In genomic region chr7:132385456-132386130, GRCm38 (mm10) we compare ENCODE assay signal across 10 mouse cellular contexts.
DNase-seq lines count a peak whose midpoint lies in the region; ATAC-seq lines count a peak whose summit lies in the region.
"Had no signal": no experiment of that assay in that cellular context is flagged by ENCODE, and none has a peak within 500 bp of the region (broad histone marks: within the 10 kb centered on the region; RNA-seq: fewer than 3 reads in every experiment).

No protein-coding gene starts in this region.

- no peak overlapping the region for H3K4me3 ChIP-seq in kidney, embryonic 15.5 days (replicated peaks)
- no peak overlapping the region for H3K4me3 ChIP-seq in embryonic facial prominence, embryonic 10.5 days
- no peak overlapping the region for H3K4me3 ChIP-seq in intestine, embryonic 15.5 days (replicated peaks)
- H3K4me3 ChIP-seq in neural tube, embryonic 11.5 days (ENCODE audit: low read depth, low read length): no peak overlapping the region
- H3K4me3 ChIP-seq: limb, embryonic 12.5 days had no signal

- no peak for DNase-seq in kidney, postnatal 25 days
- no peak for DNase-seq in embryonic facial prominence, embryonic 10.5 days (ENCODE audit: low spot score)
- peak; percentile 25 for DNase-seq in neural tube, embryonic 11.5 days (ENCODE audit: low spot score)
- no peak for DNase-seq in lung, postnatal 14 days
- no peak for DNase-seq in adrenal gland, postnatal 25 days

- H3K4me1 ChIP-seq in kidney, embryonic 15.5 days: peaks cover 36% of the 10 kb centered on the region
- peaks cover 33% of the 10 kb centered on the region for H3K4me1 ChIP-seq in embryonic facial prominence, embryonic 10.5 days
- peaks cover 29% of the 10 kb centered on the region for H3K4me1 ChIP-seq in intestine, embryonic 15.5 days (replicated peaks)
- peaks cover 18% of the 10 kb centered on the region for H3K4me1 ChIP-seq in neural tube, embryonic 11.5 days (ENCODE audit: control insufficient read depth, insufficient read depth, low read length)

- ATAC-seq in kidney, embryonic 15.5 days (replicated peaks; ENCODE audit: low FRiP score): 0 out of 2 replicates have a peak, but pooled peaks have one; percentile 22
- ATAC-seq in intestine, embryonic 15.5 days: peak; percentile 37; the same call in 1 of the 2 replicates
- peak; percentile 10; the same call in 1 of the 2 replicates for ATAC-seq in neural tube, embryonic 11.5 days (ENCODE audit: insufficient read depth, low FRiP score, low TSS enrichment)
- ATAC-seq in monocyte, adult 5-6 weeks (replicated peaks; ENCODE audit: insufficient number of reproducible peaks, low FRiP score, low TSS enrichment, poor library complexity, severe bottlenecking): no peak

- H3K36me3 ChIP-seq in kidney, embryonic 15.5 days: no peaks in the 10 kb centered on the region
- no peaks in the 10 kb centered on the region for H3K36me3 ChIP-seq in embryonic facial prominence, embryonic 10.5 days (replicated peaks)
- no peaks in the 10 kb centered on the region for H3K36me3 ChIP-seq in intestine, embryonic 15.5 days
- H3K36me3 ChIP-seq in neural tube, embryonic 11.5 days (ENCODE audit: control insufficient read depth, insufficient read depth, low read length): no peaks in the 10 kb centered on the region
- H3K36me3 ChIP-seq: limb, embryonic 12.5 days had no signal

- no peak overlapping the region for H3K9ac ChIP-seq in kidney, embryonic 15.5 days
- H3K9ac ChIP-seq in intestine, embryonic 15.5 days: no peak overlapping the region
- H3K9ac ChIP-seq in neural tube, embryonic 11.5 days (ENCODE audit: low read length): peak overlapping the region; percentile 6; the same call in 1 of the 2 replicates
- H3K9ac ChIP-seq: limb, embryonic 12.5 days had no signal

- WGBS in kidney, embryonic 15.5 days: 31% methylated on average over 7 of the region's 7 CpGs
- WGBS in embryonic facial prominence, embryonic 10.5 days: 48% methylated on average over 7 of the region's 7 CpGs
- 30% methylated on average over 7 of the region's 7 CpGs for WGBS in intestine, embryonic 15.5 days
- 21% methylated on average over 7 of the region's 7 CpGs for WGBS in neural tube, embryonic 11.5 days

- H3K4me2 ChIP-seq in kidney, embryonic 15.5 days: no peak overlapping the region
- peak overlapping the region; percentile 26; the same call in 1 of the 2 replicates for H3K4me2 ChIP-seq in intestine, embryonic 15.5 days (replicated peaks)
- no peak overlapping the region for H3K4me2 ChIP-seq in neural tube, embryonic 11.5 days (ENCODE audit: low read depth)
- H3K4me2 ChIP-seq: limb, embryonic 12.5 days had no signal

- peaks cover 4% of the 10 kb centered on the region; the same call in 1 of the 2 replicates for H3K27me3 ChIP-seq in kidney, embryonic 15.5 days
- peaks cover 39% of the 10 kb centered on the region for H3K27me3 ChIP-seq in embryonic facial prominence, embryonic 10.5 days (replicated peaks; ENCODE audit: low read depth, poor library complexity, severe bottlenecking)
- H3K27me3 ChIP-seq in intestine, embryonic 15.5 days (replicated peaks): no peaks in the 10 kb centered on the region
- no peaks in the 10 kb centered on the region for H3K27me3 ChIP-seq in neural tube, embryonic 11.5 days (ENCODE audit: control insufficient read depth, insufficient read depth, low read length)

- H3K27ac ChIP-seq in kidney, embryonic 15.5 days: no peak overlapping the region
- peak overlapping the region; percentile 57 for H3K27ac ChIP-seq in embryonic facial prominence, embryonic 10.5 days (replicated peaks)
- H3K27ac ChIP-seq in intestine, embryonic 15.5 days: 0 out of 2 replicates have a peak overlapping the region, but pooled peaks have one; percentile 22
- H3K27ac ChIP-seq in neural tube, embryonic 11.5 days (ENCODE audit: low read depth, low read length): 0 out of 2 replicates have a peak overlapping the region, but pooled peaks have one; percentile 4
- H3K27ac ChIP-seq: kidney, postnatal 0 days; limb, embryonic 12.5 days had no signal

- no peaks in the 10 kb centered on the region for H3K9me3 ChIP-seq in kidney, embryonic 15.5 days (replicated peaks)
- H3K9me3 ChIP-seq in embryonic facial prominence, embryonic 10.5 days: no peaks in the 10 kb centered on the region
- no peaks in the 10 kb centered on the region for H3K9me3 ChIP-seq in intestine, embryonic 15.5 days
- H3K9me3 ChIP-seq in neural tube, embryonic 11.5 days (ENCODE audit: control insufficient read depth, low read length): no peaks in the 10 kb centered on the region
- H3K9me3 ChIP-seq: limb, embryonic 12.5 days had no signal
